Mouse (Mus musculus) neural tube, embryonic 12.5 days (tissue): ENCODE measurements around the gene Ccin. TPM values are rescaled to one million over a fixed set of nuclear protein-coding genes. Genes with fewer than 3 reads are reported as not detected.
A peak's percentile ranks its signal among the peaks of the same experiment; 100 is the strongest.

Experiments
- ATAC-seq: fragments of 200-750 bp; cut with Nextera tagmentation; 2 replicates; pipeline ENCODE4 v1.8.0; 2017; ENCODE audit warnings: low read depth, mild to moderate bottlenecking, moderate TSS enrichment, moderate library complexity; ENCODE audit not compliant: low FRiP score
- H3K27ac ChIP-seq: fragments of 300-500 bp; sonication (generic); 2 replicates; pipeline ENCODE4 v1.5.1; 2016
- H3K27me3 ChIP-seq: fragments of 300-500 bp; sonication (generic); replicated peaks from 2 replicates; pipeline ENCODE4 v1.6.1; 2016; ENCODE audit warnings: mild to moderate bottlenecking
- H3K36me3 ChIP-seq: fragments of 300-500 bp; sonication (generic); 2 replicates; pipeline ENCODE4 v1.6.1; 2016; ENCODE audit warnings: mild to moderate bottlenecking
- H3K4me1 ChIP-seq: fragments of 300-500 bp; sonication (generic); 2 replicates; pipeline ENCODE4 v1.6.1; 2016
- H3K4me2 ChIP-seq: fragments of 300-500 bp; sonication (generic); replicated peaks from 2 replicates; pipeline ENCODE4 v1.6.1; 2016; ENCODE audit warnings: mild to moderate bottlenecking
- H3K4me3 ChIP-seq: fragments of 300-500 bp; sonication (generic); 2 replicates; pipeline ENCODE4 v1.5.1; 2016
- H3K9ac ChIP-seq: fragments of 300-500 bp; sonication (generic); 2 replicates; pipeline ENCODE4 v1.6.1; 2016; ENCODE audit warnings: mild to moderate bottlenecking
- H3K9me3 ChIP-seq: fragments of 300-500 bp; sonication (generic); 2 replicates; pipeline ENCODE4 v1.6.1; 2016; ENCODE audit warnings: mild to moderate bottlenecking
- WGBS: fragments of 180-500 bp; shearing (Covaris S2); methylation state at CpG from one replicate; pipeline ENCODE4 v1.1.7; 2016; 5-methylcytosine and 5-hydroxymethylcytosine counted together
- polyA plus RNA-seq: library from polyadenylated mRNA; unstranded; fragments of >200 nt; fragmentation: Nextera tagmentation; extraction: Ambion mirVana; gene quantifications from 2 replicates; pipeline ENCODE4 v1.2.1, GENCODE M21; 2016

Gene Ccin
- polyA plus RNA-seq, 1 experiment from 2014 or later = not detected

DNA sequence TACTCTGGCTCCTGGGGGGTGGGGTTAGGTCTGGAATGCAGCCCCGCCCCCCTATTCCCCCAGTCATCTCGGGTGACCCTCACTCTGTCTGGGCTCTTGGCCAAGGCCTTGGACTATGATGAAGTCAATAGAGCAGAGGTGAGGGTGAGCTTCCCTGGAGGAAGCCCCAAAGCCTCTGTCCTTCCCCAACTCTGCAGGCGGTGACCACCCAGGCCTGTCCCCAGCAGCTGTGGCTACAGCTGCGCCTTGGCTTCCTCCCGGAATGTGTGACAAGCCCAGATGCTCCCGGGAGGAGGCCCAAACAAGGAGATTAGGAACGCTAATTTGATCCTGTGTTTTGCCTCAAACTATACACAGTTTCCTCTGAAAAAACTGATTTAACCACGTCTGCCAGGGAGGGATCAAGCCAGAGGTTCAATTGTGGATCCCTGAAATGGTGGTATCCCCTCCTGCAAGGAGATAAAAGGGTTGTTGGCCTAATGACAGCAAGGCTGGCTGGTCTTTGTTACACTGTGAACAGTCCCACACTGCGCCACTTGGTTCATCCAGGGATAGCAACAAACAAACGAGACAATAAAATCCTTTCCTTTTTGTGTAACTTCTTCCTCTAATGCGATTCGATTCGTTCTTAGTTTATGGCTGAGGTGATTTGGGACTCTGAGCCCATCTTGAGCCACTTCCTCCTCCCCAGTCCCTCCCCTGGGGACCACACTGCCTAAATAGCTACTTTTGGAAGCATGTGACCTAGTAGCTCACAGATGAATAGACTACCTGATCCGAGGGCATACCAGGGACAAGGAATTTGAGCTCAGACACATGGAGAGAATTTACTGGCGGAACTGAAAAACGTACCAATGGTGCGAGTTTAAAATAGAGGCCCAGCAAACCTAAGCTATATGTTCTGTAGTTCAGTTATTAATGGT is 4.5 kb upstream of the Ccin start:
- Histone ChIP-seq H3K4me2 (0 out of 2 replicates have a peak overlapping the region, but pooled peaks have one; percentile 24), H3K27me3 (no peaks in the 10 kb centered on the region), H3K4me1 (peaks cover 9% of the 10 kb centered on the region), H3K36me3 (peaks cover 11% of the 10 kb centered on the region), H3K27ac (no peak overlapping the region), H3K9ac (no peak overlapping the region), H3K4me3 (no peak overlapping the region), H3K9me3 (no peaks in the 10 kb centered on the region)
- WGBS = 20% methylated on average over 17 of the region's 17 CpGs
- ATAC-seq = no peak

DNA sequence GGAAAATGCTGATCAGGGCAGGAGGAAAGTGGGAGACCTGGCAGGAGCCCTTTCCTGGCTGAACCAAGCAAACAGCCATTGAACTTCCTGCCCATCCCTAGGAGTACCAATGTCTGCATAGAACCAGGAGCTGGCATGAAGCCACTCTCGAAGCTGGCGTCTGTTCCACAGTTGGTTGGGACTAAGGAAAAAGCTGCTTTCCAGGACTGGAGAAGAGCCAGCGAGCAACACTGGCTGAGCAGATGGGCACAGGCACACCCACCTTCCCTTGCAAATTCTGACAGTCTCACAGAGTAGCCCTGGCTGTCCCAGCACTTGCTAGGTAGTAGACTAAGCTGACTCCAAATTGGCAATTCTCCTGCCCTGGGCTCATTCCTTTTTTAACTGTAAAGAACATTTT is 3.5 kb upstream of the Ccin start:
- no peak overlapping the region for H3K9ac ChIP-seq
- whole genome bisulfite sequencing = 83% methylated on average over 3 of the region's 3 CpGs
- no peaks in the 10 kb centered on the region for H3K9me3 ChIP-seq
- peaks cover 8% of the 10 kb centered on the region for H3K36me3 ChIP-seq
- H3K4me3 ChIP-seq = no peak overlapping the region
- no peak overlapping the region for H3K4me2 ChIP-seq
- H3K27ac ChIP-seq = no peak overlapping the region
- no peak for ATAC-seq
- H3K4me1 ChIP-seq = peaks cover 9% of the 10 kb centered on the region
- H3K27me3 ChIP-seq = no peaks in the 10 kb centered on the region

DNA sequence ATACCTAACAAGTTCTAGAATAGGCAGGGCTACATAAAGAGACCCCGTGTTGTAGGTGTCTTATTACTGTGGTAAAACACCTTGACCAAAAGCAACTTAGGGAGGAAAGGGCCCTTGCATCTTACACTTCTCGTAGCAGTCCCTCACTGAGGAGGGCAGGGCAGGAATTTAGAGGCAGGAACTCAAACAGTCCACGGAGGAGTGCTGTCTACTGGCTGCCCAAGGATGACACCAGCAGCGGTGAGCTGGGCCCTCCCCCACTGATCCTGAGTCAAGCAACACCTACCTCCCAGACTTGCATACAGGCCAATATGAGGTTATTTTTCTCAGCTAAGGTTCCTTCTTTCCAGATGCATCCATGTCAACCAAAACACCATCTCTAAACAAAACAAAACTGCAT is 3.0 kb upstream of the Ccin start:
- Histone ChIP-seq H3K27ac (no peak overlapping the region), H3K27me3 (no peaks in the 10 kb centered on the region), H3K36me3 (peaks cover 5% of the 10 kb centered on the region; the same call in 1 of the 2 replicates), H3K4me2 (no peak overlapping the region), H3K9ac (no peak overlapping the region), H3K4me1 (peaks cover 9% of the 10 kb centered on the region), H3K9me3 (no peaks in the 10 kb centered on the region), H3K4me3 (no peak overlapping the region)
- no peak for ATAC-seq
- WGBS = 83% methylated on average over 4 of the region's 4 CpGs

DNA sequence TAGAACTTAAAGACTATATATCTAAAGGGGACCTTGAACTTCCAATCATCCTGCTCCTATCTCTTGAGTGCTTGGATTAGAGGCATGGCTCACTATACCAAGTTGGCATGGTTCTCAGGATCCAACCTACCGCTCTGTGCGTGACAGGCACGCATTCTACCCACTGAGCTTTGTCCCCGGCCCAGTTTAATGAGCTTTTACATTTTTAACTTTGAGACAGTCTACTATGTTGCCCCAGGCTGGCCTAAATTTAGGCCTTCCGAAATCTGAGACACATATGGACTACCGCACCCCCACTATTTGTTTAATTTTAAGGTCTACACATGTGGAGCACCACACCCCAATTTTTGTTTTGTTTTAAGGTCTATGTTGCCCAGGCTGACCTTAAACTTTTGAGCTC is 2.4 kb upstream of the Ccin start:
- WGBS = 93% methylated on average over 6 of the region's 6 CpGs
- ATAC-seq = no peak
- H3K4me2 ChIP-seq = no peak overlapping the region
- H3K27me3 ChIP-seq = no peaks in the 10 kb centered on the region
- H3K27ac ChIP-seq = no peak overlapping the region
- no peaks in the 10 kb centered on the region for H3K9me3 ChIP-seq
- no peak overlapping the region for H3K9ac ChIP-seq
- peaks cover 5% of the 10 kb centered on the region; the same call in 1 of the 2 replicates for H3K36me3 ChIP-seq
- H3K4me1 ChIP-seq = peaks cover 9% of the 10 kb centered on the region
- no peak overlapping the region for H3K4me3 ChIP-seq

DNA sequence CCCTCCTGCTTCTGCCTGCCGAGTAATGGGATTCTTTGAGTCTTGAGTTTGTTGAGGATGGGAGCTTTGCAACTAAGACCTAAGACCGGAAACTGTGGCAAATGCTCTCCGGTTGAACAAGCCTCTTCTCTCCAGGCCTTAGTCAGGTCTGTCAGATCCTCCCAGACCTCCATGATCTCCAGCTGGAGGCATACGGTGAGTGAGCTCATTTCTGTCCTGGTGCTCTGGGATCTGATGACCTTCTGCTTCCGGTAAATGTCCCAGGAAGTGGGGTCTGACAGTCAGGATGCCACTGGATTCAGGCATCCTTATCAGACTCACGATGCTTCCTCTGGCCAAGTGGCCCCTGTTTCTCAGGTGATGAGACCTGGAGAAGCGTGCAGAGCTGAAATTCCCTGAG is 2.0 kb upstream of the Ccin start:
- no peak for ATAC-seq
- Histone ChIP-seq H3K36me3 (peaks cover 5% of the 10 kb centered on the region; the same call in 1 of the 2 replicates), H3K9me3 (no peaks in the 10 kb centered on the region), H3K27ac (no peak overlapping the region), H3K27me3 (no peaks in the 10 kb centered on the region), H3K4me2 (no peak overlapping the region), H3K9ac (no peak overlapping the region), H3K4me3 (no peak overlapping the region), H3K4me1 (peaks cover 9% of the 10 kb centered on the region)
- WGBS = 88% methylated on average over 7 of the region's 7 CpGs

DNA sequence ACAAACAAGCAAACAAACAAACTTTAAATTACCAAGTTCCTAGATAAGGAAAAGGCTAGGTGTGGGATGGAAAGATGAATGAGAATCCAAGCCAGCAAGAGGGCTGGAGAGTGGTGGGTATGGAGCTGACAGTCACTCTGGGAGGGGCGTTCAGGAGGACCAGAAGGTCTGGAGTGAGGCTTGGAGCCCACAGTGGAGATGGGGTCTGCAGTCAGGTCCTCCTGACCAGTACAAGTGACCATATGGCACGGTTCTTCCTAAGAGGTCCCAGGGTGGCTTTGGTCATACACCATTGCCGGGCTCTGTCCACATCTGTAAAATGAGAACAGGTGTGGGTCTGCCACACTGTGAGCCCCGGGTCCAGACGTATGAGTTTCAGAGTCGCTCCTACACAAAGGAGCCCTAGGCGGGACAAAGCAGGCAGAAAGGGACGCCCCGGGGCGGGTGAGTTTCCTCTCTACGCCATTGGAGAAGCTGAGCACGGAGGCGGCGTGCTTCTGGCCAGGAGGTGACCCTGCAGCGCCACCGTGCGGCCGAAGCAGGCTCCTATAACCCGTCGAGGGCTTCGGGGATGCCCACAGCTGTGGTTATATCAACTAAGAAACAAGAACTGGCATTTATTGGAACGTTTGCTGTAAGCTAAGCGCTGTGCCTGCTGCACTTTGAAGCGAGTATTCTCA is 1.1 kb upstream of the Ccin start:
- peak; percentile 93 for ATAC-seq
- Histone ChIP-seq H3K36me3 (peaks cover 5% of the 10 kb centered on the region; the same call in 1 of the 2 replicates), H3K4me2 (peak overlapping the region; percentile 63), H3K9ac (peak overlapping the region; percentile 48; the same call in 1 of the 2 replicates), H3K4me1 (peaks cover 9% of the 10 kb centered on the region), H3K4me3 (peak overlapping the region; percentile 21; the same call in 1 of the 2 replicates), H3K27ac (no peak overlapping the region), H3K27me3 (no peaks in the 10 kb centered on the region), H3K9me3 (no peaks in the 10 kb centered on the region)
- 3% methylated on average over 24 of the region's 24 CpGs for WGBS

DNA sequence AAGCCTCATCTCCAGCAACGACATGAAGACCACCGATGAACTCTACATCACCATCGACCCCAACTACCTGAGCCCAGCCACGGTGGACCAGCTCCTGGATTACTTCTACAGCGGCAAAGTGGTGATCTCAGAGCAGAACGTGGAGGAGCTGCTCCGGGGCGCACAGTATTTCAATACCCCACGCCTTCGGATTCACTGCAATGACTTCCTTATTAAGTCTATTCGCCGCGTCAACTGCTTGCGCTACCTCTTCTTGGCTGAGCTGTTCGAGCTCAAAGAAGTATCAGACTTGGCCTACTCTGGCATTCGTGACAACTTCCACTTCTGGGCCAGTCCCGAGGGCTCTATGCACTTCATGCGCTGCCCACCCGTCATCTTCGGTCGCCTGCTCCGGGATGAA is 473 bp downstream of the Ccin start:
- ATAC-seq = no peak
- 93% methylated on average over 22 of the region's 22 CpGs for WGBS
- no peak overlapping the region for H3K4me3 ChIP-seq
- H3K27me3 ChIP-seq = no peaks in the 10 kb centered on the region
- H3K9me3 ChIP-seq = no peaks in the 10 kb centered on the region
- H3K36me3 ChIP-seq = no peaks in the 10 kb centered on the region
- no peak overlapping the region for H3K27ac ChIP-seq
- no peak overlapping the region for H3K4me2 ChIP-seq
- H3K4me1 ChIP-seq = peaks cover 3% of the 10 kb centered on the region
- H3K9ac ChIP-seq = no peak overlapping the region

DNA sequence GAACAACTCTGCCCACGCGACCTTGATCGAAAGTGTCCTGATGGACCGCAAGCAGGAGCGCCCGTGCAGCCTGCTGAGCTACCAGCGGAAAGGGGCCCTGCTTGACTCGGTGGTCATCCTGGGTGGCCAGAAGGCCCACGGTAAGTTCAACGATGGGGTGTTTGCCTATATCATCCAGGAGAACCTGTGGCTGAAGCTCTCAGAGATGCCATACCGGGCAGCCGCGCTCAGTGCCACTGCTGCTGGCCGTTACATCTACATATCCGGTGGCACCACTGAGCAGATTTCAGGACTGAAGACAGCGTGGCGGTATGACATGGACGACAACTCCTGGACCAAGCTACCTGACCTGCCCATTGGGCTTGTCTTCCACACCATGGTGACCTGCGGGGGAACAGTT is 1.0 kb downstream of the Ccin start:
- H3K4me1 ChIP-seq = no peaks in the 10 kb centered on the region
- H3K9ac ChIP-seq = no peak overlapping the region
- no peak overlapping the region for H3K4me3 ChIP-seq
- no peaks in the 10 kb centered on the region for H3K9me3 ChIP-seq
- ATAC-seq = no peak
- H3K27me3 ChIP-seq = no peaks in the 10 kb centered on the region
- H3K27ac ChIP-seq = no peak overlapping the region
- H3K4me2 ChIP-seq = no peak overlapping the region
- WGBS = 93% methylated on average over 19 of the region's 19 CpGs
- no peaks in the 10 kb centered on the region for H3K36me3 ChIP-seq

DNA sequence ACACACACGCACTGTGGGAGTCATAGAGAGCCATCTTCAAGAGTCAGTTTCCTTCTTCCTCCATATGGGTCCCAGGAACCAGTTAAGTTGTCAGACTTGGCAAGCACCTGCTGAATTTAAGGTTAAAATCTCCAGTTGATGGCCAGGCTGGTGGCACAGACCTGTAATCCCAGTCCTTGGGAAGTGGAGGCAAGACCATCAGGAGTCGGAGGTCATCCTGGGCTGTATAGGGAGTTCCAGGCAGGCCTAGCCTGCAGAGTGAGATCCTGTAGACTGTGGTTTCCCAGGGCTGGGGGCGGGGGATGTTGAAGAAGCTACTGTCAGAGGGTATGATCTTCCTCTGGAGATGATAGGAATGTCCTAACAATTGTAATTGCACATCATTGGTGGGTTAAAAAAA is 5.7 kb downstream of the Ccin start:
- H3K4me3 ChIP-seq = no peak overlapping the region
- H3K36me3 ChIP-seq = no peaks in the 10 kb centered on the region
- H3K9ac ChIP-seq = no peak overlapping the region
- H3K4me2 ChIP-seq = no peak overlapping the region
- no peaks in the 10 kb centered on the region for H3K27me3 ChIP-seq
- no peaks in the 10 kb centered on the region for H3K9me3 ChIP-seq
- no peaks in the 10 kb centered on the region for H3K4me1 ChIP-seq
- H3K27ac ChIP-seq = no peak overlapping the region
- ATAC-seq = no peak
- 93% methylated on average over 3 of the region's 3 CpGs for WGBS

DNA sequence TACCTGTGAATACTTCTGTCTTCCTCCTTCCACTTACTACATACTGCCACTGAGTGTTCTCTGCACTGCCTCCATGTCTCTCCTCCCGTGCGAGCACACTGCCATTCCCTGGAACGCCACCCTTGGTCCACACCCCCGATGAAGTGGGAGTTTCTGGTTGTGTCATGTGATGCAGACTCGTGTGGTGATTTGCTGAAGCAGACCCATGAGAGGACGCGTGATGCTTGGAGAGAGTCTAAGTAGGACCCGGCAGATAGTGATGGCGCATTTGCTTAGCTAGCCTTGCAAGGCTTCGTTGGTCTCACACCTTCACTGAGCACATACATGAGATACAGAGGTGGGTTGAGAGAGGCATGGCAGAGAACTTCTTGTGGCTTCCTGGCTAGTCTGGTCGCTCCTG is 9.8 kb downstream of the Ccin start:
- no peak for ATAC-seq
- 94% methylated on average over 11 of the region's 11 CpGs for WGBS

DNA sequence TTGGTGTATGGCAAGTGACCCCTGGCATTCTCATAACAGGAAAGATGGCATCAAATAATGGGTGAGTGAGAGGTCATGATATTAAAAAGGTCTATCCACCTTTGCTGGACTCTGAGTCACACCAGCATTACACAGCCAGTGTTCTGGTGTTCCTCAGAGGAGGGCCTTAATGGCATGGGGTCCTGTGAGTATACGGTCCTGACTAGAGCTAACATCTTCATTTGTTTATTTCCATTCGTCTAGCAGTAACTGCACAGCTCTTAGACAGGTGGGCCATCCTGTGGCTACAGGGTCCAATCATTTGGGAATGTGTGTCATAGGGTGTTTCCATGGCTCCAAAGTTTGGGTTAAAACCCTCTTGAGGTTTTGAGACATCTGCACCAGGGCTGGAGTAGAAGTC is 11.1 kb downstream of the Ccin start:
- Histone ChIP-seq H3K36me3 (no peaks in the 10 kb centered on the region), H3K4me2 (no peak overlapping the region), H3K27ac (no peak overlapping the region), H3K4me3 (no peak overlapping the region), H3K9ac (no peak overlapping the region), H3K27me3 (no peaks in the 10 kb centered on the region), H3K9me3 (no peaks in the 10 kb centered on the region; the same call in 1 of the 2 replicates), H3K4me1 (no peaks in the 10 kb centered on the region)
- 75% methylated on average over 2 of the region's 2 CpGs for WGBS
- no peak for ATAC-seq

More for the DNA sequence above, 9.8 kb downstream of the Ccin start:
- Histone ChIP-seq H3K27me3 (no peaks in the 10 kb centered on the region), H3K4me2 (no peak overlapping the region), H3K9me3 (no peaks in the 10 kb centered on the region), H3K27ac (no peak overlapping the region), H3K9ac (no peak overlapping the region), H3K36me3 (no peaks in the 10 kb centered on the region), H3K4me1 (no peaks in the 10 kb centered on the region), H3K4me3 (no peak overlapping the region)

DNA sequence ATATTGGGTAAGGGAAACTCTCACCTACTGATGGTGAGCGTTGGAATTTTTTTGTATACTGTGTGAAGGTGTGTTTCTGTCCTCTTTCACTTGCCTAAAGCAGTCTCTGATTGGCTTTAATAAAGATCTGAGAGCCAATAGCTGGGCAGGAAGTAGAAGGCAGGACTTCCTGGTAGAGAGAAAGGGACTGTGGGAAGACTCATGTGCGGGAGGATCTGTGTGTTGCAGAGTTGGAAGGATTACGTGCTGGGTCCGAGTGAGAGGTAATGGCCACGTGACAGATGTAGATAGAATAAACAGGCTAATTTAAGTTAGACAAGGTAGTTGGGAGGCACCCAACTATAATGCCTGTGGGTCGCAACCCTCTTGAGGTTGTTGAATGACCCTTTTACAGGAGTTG is 20.3 kb downstream of the Ccin start:
- H3K36me3 ChIP-seq = no peaks in the 10 kb centered on the region
- no peaks in the 10 kb centered on the region for H3K4me1 ChIP-seq
- H3K27ac ChIP-seq = no peak overlapping the region
- ATAC-seq = no peak
- no peaks in the 10 kb centered on the region; the same call in 1 of the 2 replicates for H3K9me3 ChIP-seq
- H3K27me3 ChIP-seq = no peaks in the 10 kb centered on the region
- H3K4me2 ChIP-seq = no peak overlapping the region
- WGBS = 90% methylated on average over 6 of the region's 6 CpGs
- H3K4me3 ChIP-seq = no peak overlapping the region
- no peak overlapping the region for H3K9ac ChIP-seq
